Mouse (Mus musculus) brown adipose tissue, adult 24 weeks (tissue): ENCODE measurements around the gene Bptf. TPM values are rescaled to one million over a fixed set of nuclear protein-coding genes. Genes with fewer than 3 reads are reported as not detected.

Experiments used
- polyA plus RNA-seq: library from polyadenylated mRNA; stranded (reverse); fragments of >200 nt; gene quantifications from 2 replicates; pipeline ENCODE4 v1.2.4, GENCODE M21; 2012; ENCODE audit not compliant: missing spikeins, insufficient read depth, insufficient read length

Gene Bptf
- polyA plus RNA-seq, 1 experiment, result 11.2 TPM

Other genes with a start within 250 kb of the Bptf start
- 13.1 and 18.4 TPM in 2 replicates for gene Smurf2, start 211.4 kb downstream of the Bptf start, polyA plus RNA-seq
- 11.1 and 13.8 TPM in 2 replicates for gene Kpna2, start 132.6 kb downstream of the Bptf start, polyA plus RNA-seq
- gene 1810010H24Rik, start 106.4 kb downstream of the Bptf start, polyA plus RNA-seq, result 2.5 and 2.8 TPM in 2 replicates
- 10.9 and 14.4 TPM in 2 replicates for gene Nol11, start 57.3 kb upstream of the Bptf start, polyA plus RNA-seq